Mouse (Mus musculus): ENCODE measurements around the gene Gabrr3. TPM values are rescaled to one million over a fixed set of nuclear protein-coding genes. Genes with fewer than 3 reads are reported as not detected.
A peak's percentile ranks its signal among the peaks of the same experiment; 100 is the strongest.
"Not testable (repeated sequence)": the region's sequence is repeated elsewhere in the genome, so short reads cannot be mapped to it uniquely, and the experiment has no call there.

Gene Gabrr3
- total and polyA plus RNA-seq, 3 experiments: 0.05 TPM; not detected in 2

GRCm38 (mm10) chr16:59451813-59452212, 44.7 kb downstream of the Gabrr3 start:
- TF ChIP-seq CTCF (IDR thresholded peaks at IDR 0.05; ENCODE audit: low read depth, low read length): no peak
- TF ChIP-seq GATA2 (IDR thresholded peaks at IDR 0.05; ENCODE audit: borderline replicate concordance, low read depth, low read length): no peak
- ATAC-seq (ENCODE audit: extremely low read depth, insufficient number of reproducible peaks, low FRiP score, poor library complexity, severe bottlenecking) (no peak), DNase-seq (ENCODE audit: low spot score) (no peak)
- Histone ChIP-seq H3K4me3 (ENCODE audit: low read depth, low read length) (no peak overlapping the region), H3K9me3 (replicated peaks) (no peaks in the 10 kb centered on the region), H3K36me3 (replicated peaks) (no peaks in the 10 kb centered on the region), H3K27me3 (ENCODE audit: insufficient read depth, low read length) (peaks cover 11% of the 10 kb centered on the region), H3K4me1 (ENCODE audit: insufficient read depth, low read depth, low read length) (peaks cover 25% of the 10 kb centered on the region)

GRCm38 (mm10) chr16:59459259-59459861, 52.2 kb downstream of the Gabrr3 start:
- H3K4me1 ChIP-seq (ENCODE audit: insufficient read depth, low read depth, low read length): peaks cover 20% of the 10 kb centered on the region
- not testable (repeated sequence) for H3K36me3 ChIP-seq (replicated peaks); H3K27me3 ChIP-seq (ENCODE audit: insufficient read depth, low read length); H3K9me3 ChIP-seq (replicated peaks)
- peak; percentile 58; the same call in 1 of the 2 replicates for TF ChIP-seq TAL1 (conservative IDR thresholded peaks at IDR 0.05; ENCODE audit: low read depth, low read length)
- DNase-seq (ENCODE audit: low spot score) (peak; percentile 6), ATAC-seq (ENCODE audit: extremely low read depth, insufficient number of reproducible peaks, low FRiP score, poor library complexity, severe bottlenecking) (peak; percentile 97)
- H3K4me3 ChIP-seq (ENCODE audit: low read depth, low read length): peak overlapping the region; percentile 1; the same call in 1 of the 2 replicates

DNA sequence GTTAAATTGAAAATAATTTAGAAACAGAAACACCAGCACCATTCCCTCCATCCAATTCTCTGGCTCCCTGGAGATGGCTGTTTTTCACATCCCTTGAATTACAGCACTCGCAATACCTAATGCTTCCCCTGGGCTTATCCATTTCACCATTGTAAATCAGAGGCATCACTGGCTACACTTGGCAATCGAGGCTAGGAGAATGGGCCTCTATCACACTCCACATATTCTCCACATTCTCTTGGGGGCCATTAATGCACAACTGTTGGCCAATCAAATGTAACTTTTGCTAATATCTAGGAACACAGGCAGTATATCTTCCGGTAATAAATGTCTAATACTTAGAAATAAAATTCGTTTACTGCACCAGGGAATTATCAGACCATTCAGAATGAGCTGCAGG, 56.4 kb downstream of the Gabrr3 start:
- Histone ChIP-seq H3K36me3 (replicated peaks) (no peaks in the 10 kb centered on the region), H3K4me1 (ENCODE audit: insufficient read depth, low read depth, low read length) (peaks cover 19% of the 10 kb centered on the region), H3K4me3 (ENCODE audit: low read depth, low read length) (no peak overlapping the region), H3K9me3 (replicated peaks) (0 out of 2 replicates have a peak, but pooled peaks cover 2% of the 10 kb centered on the region), H3K27me3 (ENCODE audit: insufficient read depth, low read length) (no peaks in the 10 kb centered on the region)
- TF ChIP-seq POLR2AphosphoS5 (IDR thresholded peaks at IDR 0.05; ENCODE audit: insufficient replicate concordance, low read depth, low read length): no peak
- no peak for TF ChIP-seq TAL1 (conservative IDR thresholded peaks at IDR 0.05; ENCODE audit: low read depth, low read length)
- TF ChIP-seq CTCF (IDR thresholded peaks at IDR 0.05; ENCODE audit: low read depth, low read length): no peak
- TF ChIP-seq GATA2 (IDR thresholded peaks at IDR 0.05; ENCODE audit: borderline replicate concordance, low read depth, low read length): no peak
- TF ChIP-seq GATA1 (IDR thresholded peaks at IDR 0.05; ENCODE audit: borderline replicate concordance, low read length): no peak
- no peak for DNase-seq (ENCODE audit: low spot score)
- no peak for ATAC-seq (ENCODE audit: extremely low read depth, insufficient number of reproducible peaks, low FRiP score, poor library complexity, severe bottlenecking)

DNA sequence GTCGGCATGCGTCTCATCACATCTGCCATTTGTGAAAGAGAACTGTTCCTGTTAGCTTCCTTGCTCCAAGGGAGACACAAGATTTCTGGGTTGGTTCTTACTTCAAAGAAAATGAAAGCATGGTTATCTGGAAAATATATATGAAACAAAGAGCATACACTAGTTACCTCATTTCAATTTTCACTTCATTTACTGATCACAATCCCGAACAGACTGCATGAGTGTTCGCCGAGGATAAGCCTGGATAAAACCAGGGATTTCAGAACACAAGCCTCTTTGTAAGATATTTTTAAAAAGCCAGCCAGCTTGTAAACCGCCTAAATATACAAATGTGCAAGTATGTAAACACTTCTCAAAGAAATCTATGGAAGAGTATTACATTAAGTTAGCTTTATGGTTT, 56.8 kb downstream of the Gabrr3 start:
- no peak for DNase-seq (ENCODE audit: low spot score)
- Histone ChIP-seq H3K36me3 (replicated peaks) (no peaks in the 10 kb centered on the region), H3K4me1 (ENCODE audit: insufficient read depth, low read depth, low read length) (peaks cover 15% of the 10 kb centered on the region), H3K9me3 (replicated peaks) (0 out of 2 replicates have a peak, but pooled peaks cover 2% of the 10 kb centered on the region), H3K4me3 (ENCODE audit: low read depth, low read length) (no peak overlapping the region), H3K27me3 (ENCODE audit: insufficient read depth, low read length) (no peaks in the 10 kb centered on the region)
- no peak for ATAC-seq (ENCODE audit: extremely low read depth, insufficient number of reproducible peaks, low FRiP score, poor library complexity, severe bottlenecking)
- no peak for TF ChIP-seq POLR2AphosphoS5 (IDR thresholded peaks at IDR 0.05; ENCODE audit: insufficient replicate concordance, low read depth, low read length)
- TF ChIP-seq GATA2 (IDR thresholded peaks at IDR 0.05; ENCODE audit: borderline replicate concordance, low read depth, low read length): no peak
- TF ChIP-seq CTCF (IDR thresholded peaks at IDR 0.05; ENCODE audit: low read depth, low read length): no peak
- no peak for TF ChIP-seq GATA1 (IDR thresholded peaks at IDR 0.05; ENCODE audit: borderline replicate concordance, low read length)
- no peak for TF ChIP-seq TAL1 (conservative IDR thresholded peaks at IDR 0.05; ENCODE audit: low read depth, low read length)

DNA sequence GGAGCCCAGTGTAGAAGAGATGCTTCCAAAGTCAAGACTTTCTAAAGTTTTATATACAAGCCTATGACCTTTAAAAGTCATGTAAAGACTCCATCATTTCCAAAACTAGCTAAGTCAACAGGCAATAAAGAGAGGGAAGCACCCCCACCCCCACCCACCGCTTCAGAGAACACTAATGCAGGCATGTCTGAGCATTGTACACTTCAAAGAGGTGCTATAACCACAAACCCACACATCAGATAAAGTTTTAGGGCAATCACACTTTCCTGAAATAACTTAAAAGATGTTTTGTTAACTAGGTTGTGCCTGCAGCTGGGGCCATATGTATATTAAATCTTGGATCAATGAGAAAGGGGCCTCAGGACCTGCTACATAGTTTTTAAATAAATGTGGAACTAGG, 62.7 kb downstream of the Gabrr3 start:
- DNase-seq (ENCODE audit: low spot score) (no peak), ATAC-seq (ENCODE audit: extremely low read depth, insufficient number of reproducible peaks, low FRiP score, poor library complexity, severe bottlenecking) (no peak)
- no peak overlapping the region for H3K4me3 ChIP-seq (ENCODE audit: low read depth, low read length)
- peaks cover 28% of the 10 kb centered on the region for H3K4me1 ChIP-seq (ENCODE audit: insufficient read depth, low read depth, low read length)
- 0 out of 2 replicates have a peak, but pooled peaks cover under 1% of the 10 kb centered on the region for H3K9me3 ChIP-seq (replicated peaks)
- peaks cover 8% of the 10 kb centered on the region for H3K36me3 ChIP-seq (replicated peaks)
- H3K27me3 ChIP-seq (ENCODE audit: insufficient read depth, low read length): no peaks in the 10 kb centered on the region
- TF ChIP-seq GATA2 (IDR thresholded peaks at IDR 0.05; ENCODE audit: borderline replicate concordance, low read depth, low read length) (no peak), TAL1 (conservative IDR thresholded peaks at IDR 0.05; ENCODE audit: low read depth, low read length) (no peak), POLR2AphosphoS5 (IDR thresholded peaks at IDR 0.05; ENCODE audit: insufficient replicate concordance, low read depth, low read length) (no peak), GATA1 (IDR thresholded peaks at IDR 0.05; ENCODE audit: borderline replicate concordance, low read length) (no peak), CTCF (IDR thresholded peaks at IDR 0.05; ENCODE audit: low read depth, low read length) (no peak)

GRCm38 (mm10) chr16:59471637-59472278, 64.6 kb downstream of the Gabrr3 start, which contains the start of gene Riox2:
Riox2 (plus strand) TSS chr16:59471775.
- ATAC-seq (ENCODE audit: extremely low read depth, insufficient number of reproducible peaks, low FRiP score, poor library complexity, severe bottlenecking) (peak; percentile 61), DNase-seq (ENCODE audit: low spot score) (peak; percentile 73)
- Histone ChIP-seq H3K27me3 (ENCODE audit: insufficient read depth, low read length) (no peaks in the 10 kb centered on the region), H3K4me3 (ENCODE audit: low read depth, low read length) (peak within 1 kb of the TSS; percentile 91), H3K4me1 (ENCODE audit: insufficient read depth, low read depth, low read length) (peaks cover 33% of the 10 kb centered on the region), H3K9me3 (replicated peaks) (no peaks in the 10 kb centered on the region), H3K36me3 (replicated peaks) (peaks cover 27% of the 10 kb centered on the region)
- TF ChIP-seq TAL1 (conservative IDR thresholded peaks at IDR 0.05; ENCODE audit: low read depth, low read length) (no peak), GATA2 (IDR thresholded peaks at IDR 0.05; ENCODE audit: borderline replicate concordance, low read depth, low read length) (no peak), GATA1 (IDR thresholded peaks at IDR 0.05; ENCODE audit: borderline replicate concordance, low read length) (no peak), CTCF (IDR thresholded peaks at IDR 0.05; ENCODE audit: low read depth, low read length) (no peak), POLR2AphosphoS5 (IDR thresholded peaks at IDR 0.05; ENCODE audit: insufficient replicate concordance, low read depth, low read length) (no peak)

Data from G1E (cell line).